Mouse (Mus musculus) naive thymus-derived CD4-positive, alpha-beta T cell, adult 2 months (primary cell): ENCODE measurements around the gene Plekhh1.
"Not testable (repeated sequence)": the region's sequence is repeated elsewhere in the genome, so short reads cannot be mapped to it uniquely, and the experiment has no call there.

Experiments
- DNase-seq: peaks from one replicate; pipeline ENCODE4 v3.0.0-alpha.2; 2011; ENCODE audit warnings: low read depth

Plekhh1 gene

GRCm38 (mm10) chr12:79028911-79029861 is at the start of gene Plekhh1:
Plekhh1 (plus strand) TSS chr12:79029163.
- DNase-seq, result peak; percentile 47

- DNase-seq, result peak; percentile 81
Measured at GRCm38 (mm10) chr12:78980683-78981091, 48.3 kb upstream of the Plekhh1 start.

GRCm38 (mm10) chr12:78981131-78981530 is 47.8 kb upstream of the Plekhh1 start:
- peak; percentile 62 for DNase-seq

- DNase-seq, result peak; percentile 20
Measured at GRCm38 (mm10) chr12:78981938-78982825, 46.8 kb upstream of the Plekhh1 start.

DNA sequence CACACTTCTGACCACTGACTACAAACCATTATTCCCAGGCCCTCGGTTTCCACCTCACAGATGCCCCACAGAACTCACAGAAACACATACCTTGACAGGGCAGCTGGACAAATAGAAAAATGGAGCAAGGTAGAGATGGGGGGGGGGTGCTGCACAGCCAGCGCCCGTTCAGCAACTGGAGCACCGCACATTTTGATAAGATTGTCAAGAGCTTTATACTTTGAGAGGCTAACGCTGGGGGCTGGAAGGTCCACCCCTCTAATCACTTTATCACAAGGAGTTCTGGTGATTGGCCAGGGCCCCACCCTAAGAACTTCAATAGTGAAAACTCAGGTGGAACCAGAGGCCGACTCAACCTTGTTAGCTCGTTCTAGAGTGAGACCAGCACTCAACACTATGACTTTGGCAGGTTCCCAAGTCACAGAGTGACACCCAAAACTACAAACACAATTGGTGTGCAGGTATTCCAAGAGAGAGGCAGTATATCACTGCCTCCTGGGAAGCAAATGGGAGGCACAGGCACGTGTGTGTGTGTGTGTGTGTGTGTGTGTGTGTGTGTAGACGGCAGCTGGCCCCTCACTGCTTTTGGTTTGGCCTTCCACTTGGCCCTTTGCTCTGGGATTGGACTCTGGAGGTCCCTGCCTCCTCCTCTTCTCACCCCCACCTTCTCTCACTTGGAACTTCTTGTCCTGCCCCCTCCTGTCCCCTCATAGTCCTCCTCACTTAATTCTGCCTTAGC is 45.5 kb upstream of the Plekhh1 start:
- no peak for DNase-seq

- no peak for DNase-seq
Measured at GRCm38 (mm10) chr12:78984035-78984432, 44.9 kb upstream of the Plekhh1 start.

DNA sequence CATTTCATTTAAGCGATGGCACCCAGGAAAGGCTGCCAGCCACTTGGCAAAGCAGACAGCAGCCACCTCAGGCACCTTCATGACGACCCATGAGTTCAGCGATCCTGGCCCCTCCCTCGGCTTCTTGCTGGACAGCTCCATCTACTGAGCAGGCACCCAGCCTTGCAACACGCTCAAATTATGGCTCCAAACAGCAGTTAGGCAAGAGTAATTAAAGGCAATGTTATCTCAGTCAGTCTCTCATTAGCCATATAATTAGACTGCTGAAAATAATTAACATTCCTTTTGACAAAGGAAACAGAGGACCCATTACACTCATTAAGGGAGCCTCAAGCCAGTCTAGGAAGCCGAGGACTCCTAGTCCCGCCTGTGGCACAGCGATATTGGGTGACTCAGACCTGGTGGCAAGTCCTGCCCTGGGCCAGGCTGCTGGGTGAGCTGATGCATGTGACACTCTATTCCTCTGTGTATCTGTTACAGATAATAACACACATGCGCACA is 41.3 kb upstream of the Plekhh1 start:
- DNase-seq, result no peak

DNA sequence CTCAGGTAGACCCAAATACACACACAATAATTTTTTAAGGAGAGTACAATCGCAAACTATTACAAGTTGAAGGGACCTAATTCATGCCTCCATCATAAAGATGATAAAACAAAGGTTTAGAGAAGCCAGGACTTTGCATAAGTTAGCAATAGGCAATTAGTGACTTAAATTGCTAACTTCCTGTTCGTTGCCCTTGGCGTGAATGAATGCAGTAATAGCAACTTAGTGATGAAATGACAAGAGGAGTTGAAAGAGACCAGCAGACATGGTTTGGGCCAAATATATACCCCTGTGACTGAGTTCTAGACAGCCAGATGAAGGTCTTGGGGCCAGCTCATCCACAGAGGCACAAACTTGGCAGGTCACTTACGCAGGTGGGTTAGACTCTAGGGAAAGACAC is 32.7 kb upstream of the Plekhh1 start:
- no peak for DNase-seq

GRCm38 (mm10) chr12:78996711-78997110 is 32.3 kb upstream of the Plekhh1 start:
- no peak for DNase-seq

GRCm38 (mm10) chr12:79002406-79002805 is 26.6 kb upstream of the Plekhh1 start:
- DNase-seq, result no peak

DNA sequence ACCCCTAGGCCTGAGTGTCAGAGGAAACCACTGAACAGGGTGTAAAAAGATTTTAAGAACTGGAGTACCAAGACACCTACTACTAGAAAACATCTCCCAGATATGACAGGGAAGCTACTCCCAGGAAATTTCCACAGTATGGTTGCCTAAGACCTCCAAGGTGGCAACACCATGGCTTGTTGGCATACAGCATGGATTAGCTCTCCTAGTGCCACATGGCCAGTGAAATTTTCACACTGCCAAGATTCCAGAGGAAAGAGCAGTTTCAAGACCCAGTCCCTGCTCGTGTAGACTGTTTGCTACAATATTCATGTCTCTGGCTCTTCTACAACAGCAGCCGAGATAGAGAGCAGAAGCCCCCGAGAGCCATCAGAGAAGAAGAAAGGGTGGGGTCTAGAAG is 26.0 kb upstream of the Plekhh1 start:
- DNase-seq, result no peak

DNA sequence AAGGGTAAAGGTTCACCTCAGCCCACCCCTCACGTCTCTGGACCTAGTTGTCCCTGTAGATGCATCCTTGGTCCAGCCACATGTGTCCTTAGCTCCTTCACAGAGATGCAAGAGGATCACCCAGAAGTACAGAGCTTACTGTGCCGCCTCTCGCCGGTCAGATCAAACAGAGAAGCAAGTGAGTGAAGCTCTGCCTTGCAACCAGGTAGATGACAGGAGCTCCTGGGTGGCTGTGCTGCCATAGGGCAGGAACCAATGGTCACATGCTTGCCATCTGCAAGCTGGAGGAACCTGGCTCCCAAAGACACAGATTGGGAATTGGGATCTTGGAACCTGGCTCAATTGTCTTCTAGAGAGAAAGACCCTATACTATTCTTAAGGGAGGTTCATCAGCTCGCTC is 23.5 kb upstream of the Plekhh1 start:
- DNase-seq, result no peak

GRCm38 (mm10) chr12:79006076-79006475 is 22.9 kb upstream of the Plekhh1 start:
- no peak for DNase-seq

DNA sequence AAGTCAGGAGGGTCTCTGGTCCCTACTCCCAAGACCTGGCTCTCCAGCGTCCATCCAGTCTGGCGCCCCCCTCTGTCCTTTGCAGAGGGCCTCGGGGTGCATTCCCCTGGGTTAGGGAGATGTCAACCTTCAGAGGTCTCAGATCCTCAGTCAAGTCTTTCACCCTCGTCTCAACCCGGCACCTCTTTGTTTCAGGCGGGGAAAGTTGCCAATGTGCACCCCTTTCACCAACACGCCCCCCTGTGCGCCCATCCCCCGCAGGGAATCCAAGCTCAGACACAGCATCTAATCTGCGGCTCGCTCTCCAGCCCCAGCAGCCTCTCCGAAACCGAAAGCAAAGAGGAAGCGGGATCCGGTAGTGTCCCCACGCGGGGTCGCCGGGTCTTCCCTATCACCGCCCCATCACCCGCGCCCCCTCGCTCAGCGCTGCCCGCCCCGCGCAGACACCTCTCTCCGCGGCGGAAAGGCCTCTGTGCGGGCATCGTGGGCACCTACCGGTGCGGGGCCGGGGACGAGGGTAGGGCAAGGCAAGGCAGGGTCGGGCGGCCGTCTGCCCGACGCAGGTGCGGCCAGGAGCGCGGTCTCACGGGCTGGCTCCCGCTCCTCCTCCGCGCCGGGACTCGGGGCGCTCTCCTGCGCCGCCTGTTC is 22.4 kb upstream of the Plekhh1 start:
- peak; percentile 75 for DNase-seq

GRCm38 (mm10) chr12:79007126-79007753 is 21.7 kb upstream of the Plekhh1 start, which contains the start of gene Tmem229b:
Tmem229b (minus strand) TSS chr12:79007627.
- peak; percentile 64 for DNase-seq

DNA sequence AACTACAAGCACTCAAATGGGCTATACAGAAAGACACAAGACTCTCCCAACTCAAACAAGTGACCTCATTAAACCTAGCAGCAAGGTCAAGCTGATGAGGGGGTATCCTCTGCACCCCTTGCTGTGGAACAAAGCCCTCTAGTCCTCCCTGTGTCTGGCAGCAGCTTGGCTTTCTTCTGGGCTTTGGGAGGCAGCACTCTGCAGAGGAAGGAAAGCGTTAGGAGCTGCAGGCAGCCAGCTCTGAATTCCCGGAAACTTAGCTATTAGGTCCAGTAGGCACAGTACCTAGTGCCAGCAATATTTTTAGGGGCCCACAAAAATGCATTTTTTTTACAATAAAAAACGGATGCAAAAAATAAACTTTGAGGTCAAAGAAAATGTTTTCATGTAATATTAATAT is 18.4 kb upstream of the Plekhh1 start:
- DNase-seq, result no peak

DNA sequence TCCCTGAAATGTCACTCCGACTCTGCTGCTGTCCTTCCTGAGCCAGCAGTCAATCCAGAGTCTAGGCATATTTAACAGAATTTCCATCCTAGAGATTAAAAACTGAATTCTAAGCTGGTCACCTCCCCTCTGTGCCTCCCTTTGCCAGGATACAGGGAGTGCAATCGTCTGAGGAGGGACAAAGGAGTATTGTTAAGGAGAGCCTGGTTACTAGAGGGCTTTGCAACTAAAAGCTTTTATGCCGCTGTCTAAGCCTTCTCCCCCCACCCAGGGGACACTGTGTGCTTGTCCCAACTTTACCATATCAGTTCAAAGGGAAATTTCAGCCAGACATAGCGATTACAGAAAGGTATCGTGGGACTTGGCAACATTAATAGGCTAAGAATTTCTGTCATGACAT is 12.9 kb upstream of the Plekhh1 start:
- no peak for DNase-seq

- DNase-seq, result peak; percentile 43
Measured at GRCm38 (mm10) chr12:79017994-79018399, 11.0 kb upstream of the Plekhh1 start.

DNA sequence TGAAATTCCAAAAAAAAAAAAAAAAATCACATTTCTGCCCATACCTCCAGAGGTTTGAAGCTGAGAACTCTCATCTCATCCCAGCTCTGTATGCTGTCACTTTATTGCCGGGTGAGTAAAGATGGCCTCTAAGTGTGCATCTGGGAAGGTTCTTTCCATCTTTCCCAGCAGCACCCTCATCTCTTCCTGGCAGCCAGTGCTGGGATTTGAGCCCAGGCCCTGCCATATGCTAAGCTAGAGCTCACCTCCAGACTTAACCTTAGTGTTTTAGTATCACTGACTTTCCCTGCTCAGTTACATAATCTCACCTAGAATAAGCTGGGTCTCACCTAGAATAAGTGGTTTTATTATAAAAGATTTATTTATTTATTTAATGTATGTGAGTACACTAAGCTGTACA is 7.1 kb upstream of the Plekhh1 start:
- no peak for DNase-seq

DNA sequence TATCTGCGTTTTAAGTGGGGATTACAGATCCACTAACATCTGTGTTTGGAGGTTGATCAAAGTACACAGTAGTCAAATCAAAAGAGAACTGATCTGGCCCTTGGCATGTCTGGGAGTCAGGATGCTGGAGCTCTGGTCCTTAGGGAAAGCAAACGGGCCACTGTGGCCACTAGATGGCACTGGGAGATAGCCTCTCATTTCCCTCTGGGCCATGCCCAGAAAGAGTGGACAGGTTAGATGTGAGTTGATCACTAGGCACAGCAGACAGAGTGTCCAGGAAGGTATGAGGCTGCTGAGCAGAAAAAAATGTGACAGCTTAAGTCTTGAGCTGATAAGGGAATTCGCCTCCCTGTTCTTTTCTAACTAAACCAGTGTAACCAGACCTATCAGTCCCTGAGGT is 6.1 kb upstream of the Plekhh1 start:
- no peak for DNase-seq

DNA sequence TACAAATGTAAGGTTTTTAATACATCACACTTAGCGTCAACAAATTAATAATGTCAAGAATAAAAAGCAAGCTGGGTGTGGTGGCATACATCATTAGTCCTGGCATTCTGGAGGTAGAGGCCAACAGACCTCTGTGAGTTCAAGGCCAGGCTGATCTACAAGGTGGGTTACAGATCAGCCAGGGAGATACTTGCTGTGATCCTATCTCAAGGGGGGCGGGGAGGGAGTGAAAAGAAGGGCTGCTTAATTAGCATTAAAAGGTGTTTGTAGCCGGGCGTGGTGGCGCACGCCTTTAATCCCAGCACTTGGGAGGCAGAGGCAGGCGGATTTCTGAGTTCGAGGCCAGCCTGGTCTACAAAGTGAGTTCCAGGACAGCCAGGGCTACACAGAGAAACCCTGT is 1.4 kb upstream of the Plekhh1 start:
- not testable (repeated sequence) for DNase-seq
